Mouse (Mus musculus): ENCODE results near the gene Bloc1s1.

The Bloc1s1 gene

DNA sequence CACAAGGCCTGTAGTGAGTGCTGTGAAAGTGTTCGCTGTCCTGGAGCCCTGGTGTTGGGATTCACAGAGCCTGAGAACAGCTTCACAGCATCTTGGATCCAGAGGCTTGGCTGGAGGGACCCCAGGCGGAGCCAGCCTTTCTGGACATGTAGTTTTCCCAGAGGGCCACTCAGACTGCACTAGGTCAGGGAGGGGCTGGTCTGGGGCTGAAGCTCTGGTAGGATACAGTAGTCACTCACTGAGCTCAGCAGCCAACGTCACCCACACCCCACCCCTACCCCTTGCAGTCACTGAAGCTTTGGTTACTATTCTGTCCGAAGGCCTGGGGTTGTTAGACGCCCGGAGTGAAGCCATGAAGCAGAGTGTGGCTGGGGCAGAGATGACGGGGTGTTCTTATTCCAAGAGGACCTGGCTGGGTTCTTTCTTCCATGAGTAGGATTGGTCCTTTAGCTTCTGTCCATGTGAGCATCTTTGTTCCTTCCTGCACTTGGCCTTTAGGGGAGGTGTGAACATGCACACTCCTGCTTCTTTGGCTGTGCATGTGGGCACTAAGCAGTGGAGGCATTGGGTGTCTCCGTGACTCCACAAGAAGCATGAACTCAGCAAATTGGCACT is 12.1 kb upstream of the Bloc1s1 start:
- CTCF ChIA-PET = interaction anchor here in 2 of 4 experiments (0.8 to 1.3 kb wide), 2 partner anchors 9 kb away, joined by 3 to 7 read pairs; no protein-coding TSS in a partner anchor
- POLR2A ChIA-PET = interaction anchor here in 2 of 4 experiments (1.2 to 4.7 kb wide), 4 partner anchors 9 to 26 kb away, joined by 4 to 42 read pairs (median 10); partner anchors contain the start of genes Bloc1s1 (in 2 of the 2) and Rdh5 (in 1 of the 2)

DNA sequence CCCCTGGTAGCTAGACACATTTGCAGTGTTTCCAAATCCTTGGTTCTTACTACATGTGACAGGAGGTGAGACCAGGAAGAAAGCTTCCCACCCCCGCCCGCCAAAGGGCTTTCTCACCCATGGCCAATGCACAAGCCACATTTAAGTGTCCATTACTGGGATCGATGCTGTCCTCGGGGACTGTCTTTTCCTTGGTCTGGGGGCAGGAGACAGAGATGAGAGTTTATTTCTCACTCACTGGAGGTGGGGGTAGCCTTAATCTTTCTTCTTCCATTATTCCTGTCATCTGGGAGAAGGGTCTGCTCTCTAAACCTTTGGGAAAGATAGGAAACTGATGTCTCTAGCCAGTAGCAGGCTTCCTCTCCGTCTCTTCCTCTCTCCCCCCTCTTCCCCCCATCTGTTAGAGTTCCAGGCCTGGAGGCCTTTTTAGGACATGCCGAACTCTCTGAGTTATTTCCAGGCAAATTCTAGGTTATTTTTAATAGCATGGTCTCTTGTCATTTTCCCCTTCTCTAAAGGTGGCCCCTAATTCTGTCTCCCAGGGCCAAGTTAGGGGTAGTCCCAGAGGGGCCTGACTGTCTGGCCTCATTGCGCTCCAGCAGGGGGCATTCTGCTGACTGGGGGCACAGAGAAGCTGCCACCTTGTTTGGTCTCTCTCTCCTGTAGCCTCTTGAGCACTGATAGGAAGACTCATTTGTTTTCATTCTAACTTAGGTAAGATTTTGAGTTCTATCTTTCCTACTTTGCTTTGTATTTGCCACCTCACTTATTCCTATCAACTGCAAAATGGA is 11.4 kb upstream of the Bloc1s1 start:
- POLR2A ChIA-PET = interaction anchor here in 2 of 4 experiments (0.9 to 4.7 kb wide), 11 partner anchors 9 to 26 kb away, joined by 3 to 42 read pairs (median 8); partner anchors contain the start of genes Bloc1s1 (in 2 of the 2) and Rdh5 (in 2 of the 2)
- CTCF ChIA-PET = interaction anchor here in 2 of 4 experiments (0.8 to 2.9 kb wide), 7 partner anchors 10 to 29 kb away, joined by 3 to 14 read pairs (median 7); partner anchors contain the start of genes Bloc1s1 (in 1 of the 2) and Rdh5 (in 1 of the 2)

GRCm38 (mm10) chr10:128933976-128934721 is 10.3 kb upstream of the Bloc1s1 start:
- ChIA-PET POLR2A (interaction anchor here (0.6 to 4.7 kb wide), 21 partner anchors 10 to 523 kb away, joined by 3 to 42 read pairs (median 4); partner anchors contain the start of genes Bloc1s1 (in 4 of the 4), Rdh5 (in 3 of the 4), Cdk2 (in 1 of the 4) and Nabp2 (in 1 of the 4)), CTCF (interaction anchor here (0.5 to 2.9 kb wide), 12 partner anchors 10 to 435 kb away, joined by 3 to 14 read pairs (median 6); partner anchors contain the start of genes Bloc1s1 (in 1 of the 4) and Rdh5 (in 1 of the 4))

GRCm38 (mm10) chr10:128933574-128933973 is 9.7 kb upstream of the Bloc1s1 start, which contains the start of gene Itga7:
Gene Itga7 (plus strand): TSS chr10:128933818.
- ChIA-PET CTCF (interaction anchor here (0.7 to 2.9 kb wide), 10 partner anchors 10 to 28 kb away, joined by 3 to 14 read pairs (median 7); partner anchors contain the start of genes Bloc1s1 (in 1 of the 4) and Rdh5 (in 1 of the 4)), POLR2A (interaction anchor here (0.6 to 4.7 kb wide), 22 partner anchors 10 to 522 kb away, joined by 3 to 42 read pairs (median 4); partner anchors contain the start of genes Bloc1s1 (in 4 of the 4), Rdh5 (in 3 of the 4), Cdk2 (in 1 of the 4) and Nabp2 (in 1 of the 4))

DNA sequence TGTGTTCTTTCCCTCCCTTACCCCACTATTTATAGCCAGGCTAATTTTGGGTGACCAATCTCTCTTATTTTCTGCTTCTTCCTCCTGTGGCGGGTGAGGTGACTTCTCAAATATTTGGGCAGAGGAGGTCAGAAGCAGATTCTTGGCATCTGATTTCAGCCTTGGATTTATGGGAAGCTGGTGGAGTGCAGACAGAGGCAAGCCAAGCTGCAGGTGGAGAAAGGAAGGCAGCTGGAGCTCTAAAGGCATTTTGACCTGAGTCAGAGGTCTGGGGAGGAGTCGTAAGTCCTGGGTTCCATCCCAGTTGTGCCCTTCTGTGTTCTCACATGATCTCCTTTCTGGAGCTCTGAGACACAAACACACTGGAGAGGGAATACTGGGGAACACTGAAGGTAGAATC is 7.6 kb upstream of the Bloc1s1 start:
- CTCF ChIA-PET = interaction anchor here in 1 of 4 experiments (1.7 kb wide), 1 partner anchor 14 kb away, joined by 4 read pairs; no protein-coding TSS in a partner anchor
- POLR2A ChIA-PET = interaction anchor here in 2 of 4 experiments (0.6 to 3.9 kb wide), 8 partner anchors 8 to 230 kb away, joined by 3 to 36 read pairs (median 4); partner anchors contain the start of genes Rdh5 (in 2 of the 2) and Bloc1s1 (in 1 of the 2)

DNA sequence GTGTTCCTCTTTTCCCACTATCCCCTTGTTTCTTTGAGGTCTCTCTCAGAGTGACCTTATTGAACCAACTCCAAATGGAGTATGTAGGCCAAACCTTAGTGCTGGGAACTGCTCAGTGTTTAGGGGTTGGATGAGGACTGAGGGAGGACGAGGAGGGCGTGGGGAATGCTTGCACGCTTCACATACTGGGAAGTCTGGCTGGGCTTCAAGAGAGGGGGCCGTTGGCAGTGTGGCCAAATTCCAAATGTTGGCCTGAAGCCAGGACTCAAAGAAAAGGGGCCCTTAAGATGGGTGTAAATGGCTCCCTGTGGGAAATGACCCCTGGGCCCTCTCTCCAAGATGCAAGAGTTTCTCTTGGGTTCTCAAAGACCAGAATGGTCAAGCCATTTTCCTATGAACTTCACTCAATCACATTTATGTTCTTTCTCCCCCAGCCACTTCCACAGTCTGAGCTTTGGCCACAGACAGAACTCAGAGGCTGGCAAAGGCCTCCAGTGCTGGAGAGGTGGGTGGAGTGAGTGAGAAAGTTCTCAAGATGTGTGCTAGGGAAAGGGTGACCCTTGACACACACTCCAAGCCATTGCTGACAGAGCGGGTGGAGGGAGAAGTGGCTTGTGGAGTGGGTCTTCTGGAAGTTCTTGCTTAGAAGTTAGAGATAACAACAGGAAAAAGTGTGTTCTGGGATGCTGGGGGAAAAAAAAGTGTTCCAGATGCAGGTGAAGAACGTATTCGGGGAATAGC is 6.0 kb upstream of the Bloc1s1 start:
- POLR2A ChIA-PET = interaction anchor here in 1 of 4 experiments (1.5 kb wide), 1 partner anchor 8 kb away, joined by 9 read pairs; the partner anchor contains the start of gene Rdh5
- CTCF ChIA-PET = no interaction called here

GRCm38 (mm10) chr10:128928356-128928755 is 4.5 kb upstream of the Bloc1s1 start:
- ChIA-PET CTCF (interaction anchor here in 1 of 4 experiments (1.7 kb wide), 1 partner anchor 15 kb away, joined by 6 read pairs; no protein-coding TSS in a partner anchor), POLR2A (interaction anchor here in 2 of 4 experiments (0.7 to 1.7 kb wide), 5 partner anchors 11 to 89 kb away, joined by 3 to 7 read pairs (median 3); no protein-coding TSS in a partner anchor)

DNA sequence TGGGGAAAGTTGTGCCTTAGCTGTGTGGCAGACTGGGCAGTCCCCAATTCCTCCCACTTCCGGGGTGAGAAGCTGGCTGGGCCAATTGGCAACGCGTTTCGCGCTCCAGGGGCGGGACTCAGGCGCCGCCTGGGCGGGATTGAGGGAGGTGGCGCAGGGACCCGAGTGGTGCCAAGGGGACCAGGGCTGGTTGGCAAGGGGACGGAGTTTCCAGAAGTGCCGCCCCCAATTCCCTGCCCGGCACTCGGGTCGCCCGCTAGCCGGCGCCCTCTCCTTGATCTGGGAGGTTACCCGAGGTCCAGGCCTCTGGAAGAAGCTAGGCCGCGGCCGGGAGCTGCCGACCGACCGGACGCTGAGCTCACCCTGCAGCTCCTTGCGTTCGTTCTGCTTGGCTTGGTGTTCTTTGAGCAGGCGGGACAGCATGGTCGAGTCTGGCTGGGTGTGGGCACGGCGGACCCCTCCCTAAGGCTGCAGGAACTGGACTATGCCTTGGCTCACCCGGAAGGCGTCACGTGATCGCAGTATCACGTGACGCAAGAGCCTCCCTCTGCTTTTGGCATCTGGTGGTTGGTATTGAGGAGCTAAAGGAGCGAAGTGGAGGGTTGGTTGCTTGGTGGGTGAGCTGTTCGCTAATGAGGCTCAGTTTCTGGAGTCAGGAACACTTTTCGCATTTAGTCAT is 683 bp downstream of the Bloc1s1 start:
- CTCF ChIA-PET = interaction anchor here (0.5 to 2.9 kb wide), 18 partner anchors 10 to 456 kb away, joined by 3 to 30 read pairs (median 4); partner anchors contain the start of gene Itga7 (in 1 of the 4)
- POLR2A ChIA-PET = interaction anchor here (0.5 to 7.7 kb wide), 68 partner anchors 8 to 551 kb away, joined by 3 to 132 read pairs (median 5); partner anchors contain the start of genes Itga7 (in 4 of the 4), Cd63 (in 2 of the 4), Dgka (in 2 of the 4) and Gdf11 (in 2 of the 4)

DNA sequence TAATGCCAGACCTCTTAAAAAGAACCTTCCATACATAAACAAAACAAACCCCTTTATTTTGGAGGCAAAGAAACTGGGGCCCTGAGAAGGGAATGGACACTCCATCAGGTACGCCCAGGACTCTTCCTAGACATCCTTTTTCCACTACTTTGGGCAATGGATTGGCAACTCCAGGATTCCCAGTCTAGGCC is 1.1 kb downstream of the Bloc1s1 start, which contains the start of gene Rdh5:
TSS of gene Rdh5 (minus strand) at position 67 of the 191 bp plus-strand sequence.
- CTCF ChIA-PET = interaction anchor here (0.9 to 2.9 kb wide), 11 partner anchors 9 to 53 kb away, joined by 3 to 30 read pairs (median 6); partner anchors contain the start of gene Itga7 (in 1 of the 4)
- POLR2A ChIA-PET = interaction anchor here (0.6 to 7.7 kb wide), 49 partner anchors 8 to 511 kb away, joined by 3 to 132 read pairs (median 6); partner anchors contain the start of genes Itga7 (in 3 of the 4), Cd63 (in 2 of the 4), Gdf11 (in 2 of the 4) and Rab5b (in 2 of the 4)

DNA sequence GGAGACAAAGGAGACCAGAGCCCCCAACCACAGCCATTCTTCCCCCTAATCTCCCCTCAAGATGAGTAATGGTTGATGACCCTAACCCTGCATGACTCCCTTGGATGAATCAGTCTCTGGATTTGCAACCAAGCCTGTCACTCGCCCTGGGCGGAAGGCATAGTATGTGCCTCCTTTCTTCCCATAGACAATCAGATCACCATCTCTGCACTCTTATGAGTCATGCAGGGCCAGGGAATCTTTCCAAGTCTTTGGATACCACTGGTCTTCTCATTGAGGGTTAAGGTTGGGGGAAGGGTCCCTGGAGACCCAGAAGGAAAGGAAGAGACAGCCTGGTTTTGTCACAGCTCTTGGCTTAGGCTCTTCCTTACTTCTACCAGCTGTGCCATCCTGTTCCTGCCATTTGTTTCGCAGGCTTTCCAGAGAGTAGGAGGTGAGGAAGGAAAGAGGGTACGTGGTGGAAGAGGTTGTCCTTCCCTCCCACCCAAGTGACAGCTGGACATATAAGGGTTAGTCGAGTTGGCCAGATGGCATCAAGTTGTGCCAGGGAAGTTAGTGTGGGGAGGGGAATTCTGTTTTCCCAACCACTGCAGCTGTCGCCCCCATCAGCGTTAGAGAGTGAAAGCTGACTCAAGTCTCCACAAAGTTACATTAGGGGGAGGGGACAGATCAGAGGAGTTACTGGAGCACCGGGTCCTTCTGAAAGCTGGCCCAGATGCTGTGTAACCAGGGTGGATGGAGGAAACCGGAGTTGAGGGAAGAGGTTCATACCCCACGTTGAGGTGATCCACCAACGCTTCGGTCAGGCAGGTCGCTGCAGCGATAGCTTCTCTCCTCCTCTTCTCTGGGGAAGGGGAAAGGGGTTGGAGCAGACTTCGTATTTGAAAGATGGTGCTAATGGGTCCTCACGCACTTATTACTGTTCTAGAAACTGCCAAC is 1.7 kb downstream of the Bloc1s1 start:
- ChIA-PET CTCF (interaction anchor here (0.9 to 2.9 kb wide), 11 partner anchors 9 to 54 kb away, joined by 3 to 30 read pairs (median 6); partner anchors contain the start of gene Itga7 (in 1 of the 4)), POLR2A (interaction anchor here in 3 of 4 experiments (0.6 to 7.7 kb wide), 45 partner anchors 8 to 510 kb away, joined by 3 to 132 read pairs (median 6); partner anchors contain the start of genes Itga7 (in 3 of the 3), Cd63 (in 2 of the 3), Gdf11 (in 2 of the 3) and Rab5b (in 2 of the 3))

- ChIA-PET POLR2A (interaction anchor here (0.6 to 7.7 kb wide), 15 partner anchors 7 to 184 kb away, joined by 3 to 132 read pairs (median 4); partner anchors contain the start of genes Cd63 (in 1 of the 4) and Itga7 (in 1 of the 4)), CTCF (interaction anchor here in 3 of 4 experiments (1.0 to 2.9 kb wide), 5 partner anchors 8 to 24 kb away, joined by 3 to 27 read pairs (median 3); partner anchors contain the start of gene Itga7 (in 1 of the 3))
Observed at GRCm38 (mm10) chr10:128921251-128921650, 2.6 kb downstream of the Bloc1s1 start.

- ChIA-PET CTCF (interaction anchor here in 2 of 4 experiments (1.0 to 1.4 kb wide), 4 partner anchors 8 to 25 kb away, joined by 3 to 7 read pairs (median 3); partner anchors contain the start of gene Itga7 (in 1 of the 2)), POLR2A (interaction anchor here (0.7 to 7.7 kb wide), 13 partner anchors 7 to 219 kb away, joined by 3 to 132 read pairs (median 8); partner anchors contain the start of genes Cd63 (in 1 of the 4) and Itga7 (in 1 of the 4))
Observed at GRCm38 (mm10) chr10:128920736-128921161, 3.1 kb downstream of the Bloc1s1 start.

GRCm38 (mm10) chr10:128919966-128920365 is 3.9 kb downstream of the Bloc1s1 start:
- POLR2A ChIA-PET = interaction anchor here (0.6 to 7.7 kb wide), 15 partner anchors 8 to 579 kb away, joined by 3 to 132 read pairs (median 5); partner anchors contain the start of genes Itga7 (in 2 of the 4) and Cd63 (in 1 of the 4)
- CTCF ChIA-PET = no interaction called here

DNA sequence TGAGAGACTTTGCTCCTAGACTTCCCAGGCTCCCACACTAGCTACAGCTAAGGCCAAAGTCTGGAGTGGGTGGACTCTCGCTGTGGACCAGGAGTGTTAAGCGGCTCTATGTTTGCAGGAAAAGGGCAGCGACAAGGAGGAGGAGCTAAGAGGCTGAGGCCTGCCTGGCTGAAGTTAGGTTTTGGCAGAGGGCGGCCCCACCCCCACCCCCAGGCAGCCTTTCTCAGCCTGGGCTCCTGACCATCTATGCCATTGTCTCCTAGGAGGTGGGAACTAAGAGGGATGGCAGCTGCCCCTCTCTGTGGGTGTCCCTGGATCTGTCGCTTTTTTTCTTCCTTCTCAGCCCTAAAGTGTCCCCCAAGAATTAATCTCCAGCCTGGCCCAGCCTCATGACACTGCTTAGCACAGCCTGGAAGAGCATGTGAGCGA is 4.6 kb downstream of the Bloc1s1 start:
- ChIA-PET POLR2A (interaction anchor here in 3 of 4 experiments (0.6 to 7.7 kb wide), 13 partner anchors 8 to 579 kb away, joined by 3 to 132 read pairs (median 5); partner anchors contain the start of genes Itga7 (in 2 of the 3), Cd63 (in 1 of the 3) and Gdf11 (in 1 of the 3)), CTCF (interaction anchor here in 1 of 4 experiments (0.6 to 1.3 kb wide), 2 partner anchors 15 to 26 kb away, joined by 3 to 4 read pairs; no protein-coding TSS in a partner anchor)
